Mouse (Mus musculus): ENCODE results near the gene Def8. TPM values are rescaled to one million over a fixed set of nuclear protein-coding genes. Genes with fewer than 3 reads are reported as not detected.

The Def8 gene
- polyA plus RNA-seq, 1 experiment from 2014 or later: 38.8 TPM

DNA sequence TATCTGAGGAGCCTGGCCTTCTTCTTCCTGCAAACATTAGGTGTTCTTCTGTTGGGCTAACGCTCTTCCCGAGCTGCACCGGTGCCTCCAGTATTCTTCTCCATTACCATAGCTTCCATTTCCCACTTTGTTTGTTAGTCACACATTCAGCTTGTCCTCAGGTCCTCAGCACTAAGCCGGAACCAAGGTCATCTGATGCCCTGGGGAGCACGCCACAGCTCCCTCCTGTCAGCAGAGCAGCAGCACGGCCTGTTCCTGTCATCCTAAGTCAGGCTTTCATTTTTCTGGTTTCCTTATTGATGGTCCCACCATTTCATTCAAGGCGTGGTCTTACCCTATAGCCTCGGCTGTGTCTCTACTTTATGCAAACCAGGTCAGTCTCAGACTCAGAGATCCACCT lies 35.5 kb upstream of the Def8 start:
- H3K27me3 ChIP-seq (ENCODE audit: control insufficient read depth, insufficient read depth, low read length): no peaks in the 10 kb centered on the region
- H3K9me3 ChIP-seq (replicated peaks; ENCODE audit: control insufficient read depth, low read length): no peaks in the 10 kb centered on the region
- no peak overlapping the region for H3K4me3 ChIP-seq (ENCODE audit: low read depth, low read length)
- H3K27ac ChIP-seq (replicated peaks; ENCODE audit: low read depth, low read length): no peak overlapping the region
- DNase-seq (ENCODE audit: low spot score) (no peak), ATAC-seq (replicated peaks; ENCODE audit: insufficient number of reproducible peaks, low FRiP score, low TSS enrichment, low read depth) (no peak)
- H3K36me3 ChIP-seq (replicated peaks; ENCODE audit: control insufficient read depth, insufficient read depth, low read depth, low read length): peaks cover 14% of the 10 kb centered on the region
- 88% methylated on average over 8 of the region's 8 CpGs for WGBS
- H3K9ac ChIP-seq (replicated peaks; ENCODE audit: low read length): no peak overlapping the region
- H3K4me2 ChIP-seq (ENCODE audit: low read depth, low read length): no peak overlapping the region
- no peaks in the 10 kb centered on the region for H3K4me1 ChIP-seq (ENCODE audit: control insufficient read depth, insufficient read depth, low read length)

DNA sequence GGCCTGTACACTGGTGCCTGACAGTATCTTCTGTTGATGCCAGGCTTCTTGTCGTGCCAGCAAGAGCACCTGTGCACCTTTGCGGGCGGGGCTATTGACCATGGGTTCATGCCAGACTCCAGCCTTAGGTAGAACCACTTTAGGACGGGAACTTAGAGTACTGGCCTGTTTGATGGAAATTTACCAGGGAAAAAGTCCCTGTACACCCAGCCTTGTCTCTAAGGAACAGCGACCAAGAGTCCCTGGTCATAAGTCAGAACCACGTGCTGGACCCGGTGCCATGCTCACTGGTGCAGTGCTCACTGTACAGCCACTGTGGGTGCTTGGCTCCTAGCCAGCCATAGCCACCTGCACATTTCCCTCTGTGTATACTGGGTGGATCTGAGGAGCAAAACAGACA lies 34.3 kb upstream of the Def8 start:
- Histone ChIP-seq H3K36me3 (replicated peaks; ENCODE audit: control insufficient read depth, insufficient read depth, low read depth, low read length) (peaks cover 8% of the 10 kb centered on the region), H3K9ac (replicated peaks; ENCODE audit: low read length) (no peak overlapping the region), H3K27me3 (ENCODE audit: control insufficient read depth, insufficient read depth, low read length) (no peaks in the 10 kb centered on the region), H3K4me2 (ENCODE audit: low read depth, low read length) (no peak overlapping the region), H3K4me1 (ENCODE audit: control insufficient read depth, insufficient read depth, low read length) (no peaks in the 10 kb centered on the region), H3K9me3 (replicated peaks; ENCODE audit: control insufficient read depth, low read length) (no peaks in the 10 kb centered on the region), H3K4me3 (ENCODE audit: low read depth, low read length) (no peak overlapping the region), H3K27ac (replicated peaks; ENCODE audit: low read depth, low read length) (no peak overlapping the region)
- DNase-seq (ENCODE audit: low spot score) (no peak), ATAC-seq (replicated peaks; ENCODE audit: insufficient number of reproducible peaks, low FRiP score, low TSS enrichment, low read depth) (no peak)
- 97% methylated on average over 7 of the region's 7 CpGs for WGBS

DNA sequence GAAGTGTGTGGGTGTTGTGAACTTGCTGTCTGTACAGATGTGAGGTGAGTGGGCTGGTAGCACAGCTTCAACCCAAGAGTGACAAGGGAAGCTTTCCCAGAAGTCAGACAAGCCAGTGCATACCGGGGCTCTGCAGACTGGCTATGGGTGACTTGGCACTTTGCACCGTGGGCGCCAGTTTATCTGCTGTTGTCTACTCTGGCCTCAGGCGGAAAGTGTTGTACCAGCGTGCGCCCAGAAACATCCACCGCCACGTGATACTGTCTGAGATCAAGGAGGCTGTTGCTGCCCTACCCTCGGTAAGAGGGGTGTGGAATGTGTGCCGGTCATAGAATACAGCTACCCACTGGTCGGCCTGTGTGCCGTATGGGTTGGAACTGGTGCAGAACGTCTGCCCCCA lies 25.0 kb upstream of the Def8 start:
- H3K9me3 ChIP-seq (replicated peaks; ENCODE audit: control insufficient read depth, low read length): no peaks in the 10 kb centered on the region
- 96% methylated on average over 13 of the region's 13 CpGs for WGBS
- ATAC-seq (replicated peaks; ENCODE audit: insufficient number of reproducible peaks, low FRiP score, low TSS enrichment, low read depth): no peak
- no peaks in the 10 kb centered on the region for H3K4me1 ChIP-seq (ENCODE audit: control insufficient read depth, insufficient read depth, low read length)
- no peaks in the 10 kb centered on the region for H3K27me3 ChIP-seq (ENCODE audit: control insufficient read depth, insufficient read depth, low read length)
- no peak overlapping the region for H3K4me2 ChIP-seq (ENCODE audit: low read depth, low read length)
- no peak overlapping the region for H3K9ac ChIP-seq (replicated peaks; ENCODE audit: low read length)
- no peak overlapping the region for H3K4me3 ChIP-seq (ENCODE audit: low read depth, low read length)
- no peak overlapping the region for H3K27ac ChIP-seq (replicated peaks; ENCODE audit: low read depth, low read length)
- peaks cover 4% of the 10 kb centered on the region for H3K36me3 ChIP-seq (replicated peaks; ENCODE audit: control insufficient read depth, insufficient read depth, low read depth, low read length)
- no peak for DNase-seq (ENCODE audit: low spot score)

DNA sequence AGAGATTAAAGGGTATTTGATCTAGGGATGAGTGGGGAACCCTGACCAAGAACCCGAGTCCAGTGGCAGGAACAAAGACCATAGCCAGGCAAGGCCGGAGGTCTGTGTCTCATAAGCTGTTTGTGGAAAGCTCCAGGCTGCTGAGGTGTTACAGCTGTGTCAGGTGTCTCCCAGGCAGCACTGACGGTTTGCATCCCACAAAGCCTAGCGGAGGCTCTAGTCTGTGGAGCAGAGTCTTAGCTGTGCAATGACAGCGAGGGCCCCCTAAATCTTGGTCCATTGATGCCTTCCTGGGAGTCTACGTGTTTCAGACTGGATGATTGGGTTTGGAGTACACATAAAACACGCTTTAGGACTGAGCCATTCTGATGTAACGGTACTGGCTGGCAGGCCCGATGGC lies 21.4 kb upstream of the Def8 start:
- Histone ChIP-seq H3K4me2 (ENCODE audit: low read depth, low read length) (no peak overlapping the region), H3K9ac (replicated peaks; ENCODE audit: low read length) (no peak overlapping the region), H3K27me3 (ENCODE audit: control insufficient read depth, insufficient read depth, low read length) (no peaks in the 10 kb centered on the region), H3K9me3 (replicated peaks; ENCODE audit: control insufficient read depth, low read length) (no peaks in the 10 kb centered on the region), H3K27ac (replicated peaks; ENCODE audit: low read depth, low read length) (no peak overlapping the region), H3K36me3 (replicated peaks; ENCODE audit: control insufficient read depth, insufficient read depth, low read depth, low read length) (peaks cover 4% of the 10 kb centered on the region), H3K4me3 (ENCODE audit: low read depth, low read length) (no peak overlapping the region), H3K4me1 (ENCODE audit: control insufficient read depth, insufficient read depth, low read length) (no peaks in the 10 kb centered on the region)
- 92% methylated on average over 9 of the region's 9 CpGs for WGBS
- ATAC-seq (replicated peaks; ENCODE audit: insufficient number of reproducible peaks, low FRiP score, low TSS enrichment, low read depth): no peak
- DNase-seq (ENCODE audit: low spot score): no peak

DNA sequence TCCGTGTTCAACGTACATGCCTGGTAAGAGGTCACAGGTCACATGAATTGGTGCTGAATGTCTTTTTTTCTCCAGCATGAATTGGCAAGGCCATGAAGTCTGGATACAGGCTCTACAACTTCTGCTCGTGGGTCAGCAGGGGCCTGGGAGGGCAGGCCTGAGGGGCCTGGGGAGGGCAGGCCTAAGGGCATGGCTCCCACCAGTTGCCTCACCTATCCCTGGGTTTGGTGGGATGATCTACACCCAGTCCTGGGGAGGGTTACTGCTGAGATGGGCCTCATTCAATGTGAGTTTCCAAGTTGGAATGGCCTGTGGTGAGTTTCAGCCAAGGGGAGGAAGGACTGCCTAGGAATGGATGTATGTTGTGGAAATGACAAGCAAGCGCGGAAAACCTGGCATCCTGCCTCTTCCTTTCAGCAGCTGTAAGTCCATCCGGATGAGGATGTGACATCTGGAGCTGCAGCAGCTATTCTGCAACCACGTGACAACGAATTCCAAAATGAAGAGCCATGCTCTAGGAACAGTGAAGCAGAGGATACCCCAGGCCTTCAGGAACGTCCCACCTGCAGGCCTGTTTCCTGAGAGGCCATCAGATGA lies 20.5 kb upstream of the Def8 start:
- H3K4me2 ChIP-seq (ENCODE audit: low read depth, low read length): no peak overlapping the region
- H3K4me3 ChIP-seq (ENCODE audit: low read depth, low read length): no peak overlapping the region
- 89% methylated on average over 9 of the region's 9 CpGs for WGBS
- H3K9me3 ChIP-seq (replicated peaks; ENCODE audit: control insufficient read depth, low read length): no peaks in the 10 kb centered on the region
- H3K27me3 ChIP-seq (ENCODE audit: control insufficient read depth, insufficient read depth, low read length): no peaks in the 10 kb centered on the region
- H3K36me3 ChIP-seq (replicated peaks; ENCODE audit: control insufficient read depth, insufficient read depth, low read depth, low read length): peaks cover 4% of the 10 kb centered on the region
- ATAC-seq (replicated peaks; ENCODE audit: insufficient number of reproducible peaks, low FRiP score, low TSS enrichment, low read depth): no peak
- no peaks in the 10 kb centered on the region for H3K4me1 ChIP-seq (ENCODE audit: control insufficient read depth, insufficient read depth, low read length)
- H3K27ac ChIP-seq (replicated peaks; ENCODE audit: low read depth, low read length): no peak overlapping the region
- DNase-seq (ENCODE audit: low spot score): no peak
- no peak overlapping the region for H3K9ac ChIP-seq (replicated peaks; ENCODE audit: low read length)

DNA sequence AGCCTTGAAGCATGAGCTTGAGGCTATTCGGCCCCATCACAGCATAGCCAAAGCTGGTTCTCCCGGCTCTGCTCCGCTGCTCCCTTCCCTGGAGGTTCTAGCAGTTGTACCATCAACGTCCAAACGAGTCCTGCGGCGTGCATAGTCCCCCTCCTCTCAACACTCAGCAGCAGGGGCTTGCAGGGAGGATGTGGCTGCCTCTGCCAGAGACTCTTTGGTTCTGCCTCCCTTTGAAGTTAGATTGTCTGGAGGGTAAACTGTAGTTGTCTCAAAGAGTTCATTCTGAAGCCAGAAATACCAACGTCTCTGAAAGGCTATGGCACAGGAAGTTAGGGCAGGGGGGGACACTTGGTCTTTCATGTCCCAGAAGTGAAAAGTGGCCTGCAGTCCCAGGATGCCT lies 18.8 kb upstream of the Def8 start:
- Histone ChIP-seq H3K9ac (replicated peaks; ENCODE audit: low read length) (no peak overlapping the region), H3K27me3 (ENCODE audit: control insufficient read depth, insufficient read depth, low read length) (peaks cover 4% of the 10 kb centered on the region; the same call in 1 of the 2 replicates), H3K4me2 (ENCODE audit: low read depth, low read length) (no peak overlapping the region), H3K27ac (replicated peaks; ENCODE audit: low read depth, low read length) (no peak overlapping the region), H3K4me3 (ENCODE audit: low read depth, low read length) (no peak overlapping the region), H3K4me1 (ENCODE audit: control insufficient read depth, insufficient read depth, low read length) (no peaks in the 10 kb centered on the region), H3K36me3 (replicated peaks; ENCODE audit: control insufficient read depth, insufficient read depth, low read depth, low read length) (no peaks in the 10 kb centered on the region; the same call in none of the 2 replicates), H3K9me3 (replicated peaks; ENCODE audit: control insufficient read depth, low read length) (no peaks in the 10 kb centered on the region)
- 25% methylated on average over 8 of the region's 8 CpGs for WGBS
- DNase-seq (ENCODE audit: low spot score) (no peak), ATAC-seq (replicated peaks; ENCODE audit: insufficient number of reproducible peaks, low FRiP score, low TSS enrichment, low read depth) (no peak)

DNA sequence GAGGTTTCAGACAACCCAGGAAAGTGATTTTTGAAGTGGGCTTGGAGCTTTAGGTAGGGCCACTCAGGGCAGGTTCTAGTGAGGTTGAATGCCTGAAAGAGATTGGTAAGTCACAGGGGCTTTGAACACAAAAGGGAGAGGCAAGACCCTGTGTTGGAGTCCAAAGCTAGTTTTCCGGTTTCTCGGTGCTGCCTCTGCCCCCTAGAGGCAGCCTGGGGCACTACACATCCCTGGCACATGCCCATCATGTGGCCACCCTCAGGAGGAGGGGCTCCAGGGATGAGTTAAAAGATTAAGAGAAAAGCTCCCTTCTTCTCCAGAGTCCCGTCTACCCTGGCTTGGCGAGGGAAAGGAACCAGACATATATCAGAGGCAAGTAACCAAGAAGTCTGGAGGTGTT lies 16.5 kb upstream of the Def8 start, which contains the start of gene Mc1r:
TSS of gene Mc1r (plus strand) at position 322 of the 400 bp plus-strand sequence.
- Histone ChIP-seq H3K4me2 (ENCODE audit: low read depth, low read length) (no peak within 1 kb of the TSS), H3K9me3 (replicated peaks; ENCODE audit: control insufficient read depth, low read length) (no peaks in the 10 kb centered on the region), H3K4me1 (ENCODE audit: control insufficient read depth, insufficient read depth, low read length) (no peaks in the 10 kb centered on the region), H3K4me3 (ENCODE audit: low read depth, low read length) (no peak within 1 kb of the TSS), H3K36me3 (replicated peaks; ENCODE audit: control insufficient read depth, insufficient read depth, low read depth, low read length) (no peaks in the 10 kb centered on the region; the same call in none of the 2 replicates), H3K27me3 (ENCODE audit: control insufficient read depth, insufficient read depth, low read length) (peaks cover 23% of the 10 kb centered on the region), H3K27ac (replicated peaks; ENCODE audit: low read depth, low read length) (no peak within 1 kb of the TSS), H3K9ac (replicated peaks; ENCODE audit: low read length) (no peak within 1 kb of the TSS)
- DNase-seq (ENCODE audit: low spot score) (peak; percentile 74), ATAC-seq (replicated peaks; ENCODE audit: insufficient number of reproducible peaks, low FRiP score, low TSS enrichment, low read depth) (no peak)
- 7% methylated on average over 4 of the region's 4 CpGs for WGBS

DNA sequence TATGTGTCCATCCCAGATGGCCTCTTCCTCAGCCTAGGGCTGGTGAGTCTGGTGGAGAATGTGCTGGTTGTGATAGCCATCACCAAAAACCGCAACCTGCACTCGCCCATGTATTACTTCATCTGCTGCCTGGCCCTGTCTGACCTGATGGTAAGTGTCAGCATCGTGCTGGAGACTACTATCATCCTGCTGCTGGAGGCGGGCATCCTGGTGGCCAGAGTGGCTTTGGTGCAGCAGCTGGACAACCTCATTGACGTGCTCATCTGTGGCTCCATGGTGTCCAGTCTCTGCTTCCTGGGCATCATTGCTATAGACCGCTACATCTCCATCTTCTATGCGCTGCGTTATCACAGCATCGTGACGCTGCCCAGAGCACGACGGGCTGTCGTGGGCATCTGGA lies 15.7 kb upstream of the Def8 start:
- H3K36me3 ChIP-seq (replicated peaks; ENCODE audit: control insufficient read depth, insufficient read depth, low read depth, low read length): no peaks in the 10 kb centered on the region; the same call in 1 of the 2 replicates
- H3K9me3 ChIP-seq (replicated peaks; ENCODE audit: control insufficient read depth, low read length): no peaks in the 10 kb centered on the region
- H3K9ac ChIP-seq (replicated peaks; ENCODE audit: low read length): no peak overlapping the region
- H3K27ac ChIP-seq (replicated peaks; ENCODE audit: low read depth, low read length): no peak overlapping the region
- 93% methylated on average over 13 of the region's 13 CpGs for WGBS
- DNase-seq (ENCODE audit: low spot score): no peak
- ATAC-seq (replicated peaks; ENCODE audit: insufficient number of reproducible peaks, low FRiP score, low TSS enrichment, low read depth): no peak
- H3K27me3 ChIP-seq (ENCODE audit: control insufficient read depth, insufficient read depth, low read length): peaks cover 31% of the 10 kb centered on the region
- H3K4me1 ChIP-seq (ENCODE audit: control insufficient read depth, insufficient read depth, low read length): no peaks in the 10 kb centered on the region
- no peak overlapping the region for H3K4me3 ChIP-seq (ENCODE audit: low read depth, low read length)
- no peak overlapping the region for H3K4me2 ChIP-seq (ENCODE audit: low read depth, low read length)
